ENCODE assay signal across 7 mouse cellular contexts in the genomic region with DNA sequence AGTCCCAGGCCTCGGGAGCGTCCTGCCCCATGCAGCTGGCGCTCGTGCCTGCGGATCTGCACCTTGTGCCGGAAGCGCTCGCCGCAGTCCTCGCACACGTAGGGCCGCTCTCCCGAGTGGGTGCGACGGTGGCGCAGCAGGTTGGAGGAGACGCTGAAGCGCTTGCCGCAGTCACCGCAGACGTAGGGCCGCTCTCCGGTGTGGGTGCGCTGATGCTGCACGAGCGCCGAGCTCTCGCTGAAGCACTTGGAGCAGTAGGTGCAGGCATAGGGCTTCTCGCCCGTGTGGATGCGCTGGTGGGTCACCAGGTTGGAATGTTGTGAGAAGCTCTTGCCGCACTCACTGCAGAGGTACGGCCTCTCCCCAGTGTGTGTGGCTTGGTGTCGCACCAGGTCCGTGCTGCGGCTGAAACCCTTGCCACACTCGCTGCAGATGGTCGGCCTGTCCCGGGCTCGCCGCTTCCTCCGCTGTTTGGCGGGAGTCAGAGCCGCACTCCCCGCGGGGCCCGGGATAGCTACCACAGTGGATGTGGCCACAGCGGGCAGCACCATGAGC. TPM values are rescaled to one million over a fixed set of nuclear protein-coding genes. Genes with fewer than 3 reads are reported as not detected.
DNase-seq lines count a peak whose midpoint lies in the region; ATAC-seq and TF ChIP-seq lines count a peak whose summit lies in the region.

No protein-coding gene starts in this region.

- no peak for DNase-seq in spleen, adult 2 months (ENCODE audit: low read depth in 1 of 2, low spot score in 2 of 2)
- no peak for DNase-seq in spleen, adult 12 weeks (ENCODE audit: low spot score)
- peak; percentile 44 for DNase-seq in embryo, embryonic 9.5 days (ENCODE audit: extremely low spot score)
- DNase-seq in neural tube, embryonic 10.5 days (ENCODE audit: extremely low spot score, low spot score) = peak; percentile 49
- DNase-seq in gastrocnemius, postnatal 10 days = no peak
- no peak for DNase-seq in left cerebral cortex, postnatal 4 days

- H3K4me2 ChIP-seq in intestine, embryonic 15.5 days (replicated peaks) = peak overlapping the region; percentile 72

- H3K4me3 ChIP-seq in spleen, adult 2 months (ENCODE audit: extremely low read depth, insufficient read depth, insufficient read length) = peak overlapping the region; percentile 17; the same call in 1 of the 2 replicates
- H3K4me3 ChIP-seq in intestine, embryonic 15.5 days (replicated peaks) = peak overlapping the region; percentile 31

- H3K27ac ChIP-seq in spleen, adult 2 months (ENCODE audit: insufficient read depth, low read length) = no peak overlapping the region
- H3K27ac ChIP-seq in intestine, embryonic 15.5 days = no peak overlapping the region

- peak overlapping the region; percentile 3; the same call in 1 of the 2 replicates for H3K9ac ChIP-seq in intestine, embryonic 15.5 days

- TF ChIP-seq POLR2A in spleen, adult 2 months (IDR thresholded peaks at IDR 0.05; ENCODE audit: low read depth, low read length) = no peak

- peak; percentile 55 for ATAC-seq in intestine, embryonic 15.5 days

- no peaks in the 10 kb centered on the region for H3K9me3 ChIP-seq in intestine, embryonic 15.5 days

- WGBS in spleen, adult 2 months = 4% methylated on average over 48 of the region's 48 CpGs
- 3% methylated on average over 48 of the region's 48 CpGs for WGBS in intestine, embryonic 15.5 days

- H3K36me3 ChIP-seq in spleen, adult 2 months (ENCODE audit: control insufficient read depth, insufficient read depth, low read length) = no peaks in the 10 kb centered on the region
- no peaks in the 10 kb centered on the region for H3K36me3 ChIP-seq in intestine, embryonic 15.5 days

- H3K27me3 ChIP-seq in spleen, adult 2 months (ENCODE audit: control insufficient read depth, insufficient read depth, low read length) = peaks cover 5% of the 10 kb centered on the region
- peaks cover 69% of the 10 kb centered on the region for H3K27me3 ChIP-seq in intestine, embryonic 15.5 days (replicated peaks)

- H3K4me1 ChIP-seq in spleen, adult 2 months (ENCODE audit: control insufficient read depth, insufficient read depth, insufficient read length) = peaks cover 4% of the 10 kb centered on the region; the same call in 1 of the 2 replicates
- peaks cover 14% of the 10 kb centered on the region for H3K4me1 ChIP-seq in intestine, embryonic 15.5 days (replicated peaks)

- intact Hi-C loops in left cerebral cortex, postnatal 4 days (cut with DNase I) = no loop called here

- no peak for TF ChIP-seq CTCF in spleen, adult 2 months (IDR thresholded peaks at IDR 0.05; ENCODE audit: extremely low read depth, insufficient read depth, insufficient read length, insufficient replicate concordance)

RNA-seq across cellular contexts. Expression of a gene that starts 5.6 kb away (rescaled TPM):
- polyA plus RNA-seq in spleen, adult 2 months (2012; rRNA removed) = 0.91 and 1.1 TPM in 2 replicates
- polyA plus RNA-seq in intestine, embryonic 15.5 days (2015; fragmentation: Nextera tagmentation; extraction: Ambion mirVana) = 0.05 and 0.06 TPM in 2 replicates
- under 1 TPM; 0.66 to 0.75 TPM for total RNA-seq in gastrocnemius, postnatal 10 days (2021)
- total RNA-seq in left cerebral cortex, postnatal 4 days (2021) = 10 to 100 TPM in 1 of 2 experiments, 1 to 10 TPM in 1; 8.5 to 10.1 TPM

RNA-seq across cellular contexts. Expression of a gene that starts 18.0 kb away (rescaled TPM):
- 4.2 and 7.8 TPM in 2 replicates for polyA plus RNA-seq in spleen, adult 2 months (2012; rRNA removed)
- 2.2 and 2.4 TPM in 2 replicates for polyA plus RNA-seq in intestine, embryonic 15.5 days (2015; fragmentation: Nextera tagmentation; extraction: Ambion mirVana)
- 1 to 10 TPM; 4.4 to 4.5 TPM for total RNA-seq in gastrocnemius, postnatal 10 days (2021)
- 10 to 100 TPM; 29.5 to 30.2 TPM for total RNA-seq in left cerebral cortex, postnatal 4 days (2021)

RNA-seq across cellular contexts. Expression of a gene that starts 27.3 kb away (rescaled TPM):
- 24.9 and 35.0 TPM in 2 replicates for polyA plus RNA-seq in spleen, adult 2 months (2012; rRNA removed)
- 33.9 and 35.6 TPM in 2 replicates for polyA plus RNA-seq in intestine, embryonic 15.5 days (2015; fragmentation: Nextera tagmentation; extraction: Ambion mirVana)
- total RNA-seq in gastrocnemius, postnatal 10 days (2021) = 10 to 100 TPM; 10.6 to 11.6 TPM
- total RNA-seq in left cerebral cortex, postnatal 4 days (2021) = 10 to 100 TPM; 26.0 to 29.9 TPM

RNA-seq across cellular contexts. Expression of a gene that starts 41.2 kb away (rescaled TPM):
- polyA plus RNA-seq in spleen, adult 2 months (2012; rRNA removed) = 55.2 and 60.2 TPM in 2 replicates
- polyA plus RNA-seq in intestine, embryonic 15.5 days (2015; fragmentation: Nextera tagmentation; extraction: Ambion mirVana) = 63.8 and 64.9 TPM in 2 replicates
- total RNA-seq in gastrocnemius, postnatal 10 days (2021) = 10 to 100 TPM; 35.0 to 37.5 TPM
- total RNA-seq in left cerebral cortex, postnatal 4 days (2021) = 10 to 100 TPM; 37.9 to 44.8 TPM

RNA-seq across cellular contexts. Expression of a gene that starts 52.9 kb away (rescaled TPM):
- polyA plus RNA-seq in spleen, adult 2 months (2012; rRNA removed) = 9.0 and 10.0 TPM in 2 replicates
- polyA plus RNA-seq in intestine, embryonic 15.5 days (2015; fragmentation: Nextera tagmentation; extraction: Ambion mirVana) = 9.8 and 10.2 TPM in 2 replicates
- 10 to 100 TPM; 10.5 to 11.6 TPM for total RNA-seq in gastrocnemius, postnatal 10 days (2021)
- 10 to 100 TPM; 24.9 to 29.5 TPM for total RNA-seq in left cerebral cortex, postnatal 4 days (2021)

Comparison
In these comparisons a context has a peak if more than half of its experiments do, and no peak if none do; other contexts are left out.
1. DNase-seq: peak in embryo, embryonic 9.5 days (single experiment) and neural tube, embryonic 10.5 days (single experiment); none in spleen, adult 2 months (0 of 2), spleen, adult 12 weeks (single experiment), gastrocnemius, postnatal 10 days (single experiment) and left cerebral cortex, postnatal 4 days (single experiment).
2. RNA of a gene that starts 5.6 kb away (total RNA-seq): 8.5 to 10.1 TPM in left cerebral cortex, postnatal 4 days; 0.66 to 0.75 TPM in gastrocnemius, postnatal 10 days; every median in the first group is over 4 times any median in the second.
3. RNA of a gene that starts 18.0 kb away (total RNA-seq): 29.5 to 30.2 TPM in left cerebral cortex, postnatal 4 days; 4.4 to 4.5 TPM in gastrocnemius, postnatal 10 days; every median in the first group is over 4 times any median in the second.